In the genomic region with DNA sequence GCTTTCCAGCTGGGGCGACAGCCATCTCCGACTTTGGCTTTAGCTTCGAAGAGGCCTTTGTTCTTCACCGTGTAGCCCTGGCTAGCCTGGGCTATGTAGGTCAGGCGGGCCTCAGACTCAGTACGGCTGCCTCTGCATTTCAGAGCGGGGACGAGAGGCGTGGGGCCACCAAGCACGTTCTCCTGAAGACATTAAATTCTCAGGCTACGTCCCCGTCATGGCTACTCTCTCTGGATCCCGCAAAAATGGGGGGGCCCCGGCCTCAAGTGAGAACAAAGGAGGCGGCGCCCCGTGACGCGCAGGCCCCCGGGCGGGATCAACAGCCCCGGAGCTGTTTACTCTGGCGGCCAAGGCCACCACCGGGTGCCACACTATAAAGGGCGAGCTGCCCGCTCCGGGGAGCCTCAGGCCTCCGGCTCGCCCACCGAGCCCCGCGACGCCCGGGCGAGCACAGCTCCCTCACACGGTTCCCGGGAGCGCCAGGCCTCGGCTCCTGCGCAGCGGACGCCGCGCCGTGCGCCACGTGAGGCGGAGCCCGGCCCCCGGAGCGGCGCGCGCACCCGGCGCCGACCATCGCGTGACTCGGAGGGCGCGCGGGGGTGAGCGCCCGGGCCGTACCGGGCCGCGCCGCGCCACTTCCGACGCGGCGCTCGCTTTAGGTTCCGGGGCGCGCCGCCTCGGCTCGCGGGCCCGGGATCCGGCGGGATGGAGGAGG, we compare ENCODE assay signal across 8 mouse cellular contexts. TPM values are rescaled to one million over a fixed set of nuclear protein-coding genes. Genes with fewer than 3 reads are reported as not detected.
DNase-seq lines count a peak whose midpoint lies in the region; ATAC-seq and TF ChIP-seq lines count a peak whose summit lies in the region.

Lrrc58 (plus strand) TSS at position 599 of the 715 bp plus-strand sequence.

- H3K27ac ChIP-seq in cerebellum, adult 2 months (ENCODE audit: insufficient read depth, low read length): peak within 1 kb of the TSS; percentile 98
- peak within 1 kb of the TSS; percentile 98 for H3K27ac ChIP-seq in hindbrain, embryonic 10.5 days
- H3K27ac ChIP-seq in lung, postnatal 0 days (ENCODE audit: low read length): peak within 1 kb of the TSS; percentile 99

- ATAC-seq in lung, postnatal 0 days: peak; percentile 93

- peak within 1 kb of the TSS; percentile 96 for H3K4me3 ChIP-seq in cerebellum, adult 2 months (replicated peaks; ENCODE audit: insufficient read depth, low read depth, low read length)
- H3K4me3 ChIP-seq in hindbrain, embryonic 10.5 days: peak within 1 kb of the TSS; percentile 79
- peak within 1 kb of the TSS; percentile 96 for H3K4me3 ChIP-seq in lung, postnatal 0 days (ENCODE audit: low read depth, low read length)

- DNase-seq in MN1 (ENCODE audit: low spot score): peak; percentile 86
- peak; percentile 89 to 90 for DNase-seq in cerebellum, adult 2 months
- DNase-seq in frontal cortex, adult 2 months (ENCODE audit: extremely low spot score in 1 of 2, low spot score in 1 of 2): peak; percentile 55 to 85
- peak; percentile 83 for DNase-seq in hindbrain, embryonic 10.5 days (ENCODE audit: low spot score)
- peak; percentile 83 to 90 for DNase-seq in layer of hippocampus, postnatal 10 days (ENCODE audit: low spot score in 2 of 2)
- peak; percentile 87 for DNase-seq in lung, postnatal 0 days (ENCODE audit: low spot score)
- DNase-seq in ovary, postnatal 10 days (ENCODE audit: low spot score): peak; percentile 78
- DNase-seq in thymus, postnatal 10 days (ENCODE audit: low spot score in 2 of 2): peak; percentile 77 to 85

- H3K9me3 ChIP-seq in hindbrain, embryonic 10.5 days: no peaks in the 10 kb centered on the region
- no peaks in the 10 kb centered on the region for H3K9me3 ChIP-seq in lung, postnatal 0 days (ENCODE audit: low read length)

- peaks cover 4% of the 10 kb centered on the region for H3K4me1 ChIP-seq in cerebellum, adult 2 months (ENCODE audit: control insufficient read depth, insufficient read depth, low read length)
- H3K4me1 ChIP-seq in hindbrain, embryonic 10.5 days (replicated peaks): peaks cover 29% of the 10 kb centered on the region
- peaks cover 12% of the 10 kb centered on the region for H3K4me1 ChIP-seq in lung, postnatal 0 days (ENCODE audit: insufficient read depth, low read depth, low read length)

- H3K27me3 ChIP-seq in cerebellum, adult 2 months (ENCODE audit: control insufficient read depth, insufficient read depth, low read length): no peaks in the 10 kb centered on the region
- H3K27me3 ChIP-seq in hindbrain, embryonic 10.5 days (ENCODE audit: insufficient read depth, poor library complexity, severe bottlenecking): no peaks in the 10 kb centered on the region
- no peaks in the 10 kb centered on the region for H3K27me3 ChIP-seq in lung, postnatal 0 days (replicated peaks; ENCODE audit: insufficient read depth, low read length)

- TF ChIP-seq EP300 in lung, postnatal 0 days (IDR thresholded peaks at IDR 0.05): no peak

- peak; percentile 78 for TF ChIP-seq POLR2A in cerebellum, adult 2 months (IDR thresholded peaks at IDR 0.05; ENCODE audit: borderline replicate concordance, insufficient read depth, low read length)

- TF ChIP-seq CTCF in cerebellum, adult 2 months (IDR thresholded peaks at IDR 0.05; ENCODE audit: borderline replicate concordance, insufficient read depth, low read depth, low read length): no peak
- no peak for TF ChIP-seq CTCF in lung, postnatal 0 days (IDR thresholded peaks at IDR 0.05)

- WGBS in cerebellum, adult 2 months: under 1% methylated on average over 86 of the region's 86 CpGs
- WGBS in hindbrain, embryonic 10.5 days: under 1% methylated on average over 86 of the region's 86 CpGs
- 1% methylated on average over 73 of the region's 86 CpGs for WGBS in lung, postnatal 0 days

- peak within 1 kb of the TSS; percentile 92 for H3K9ac ChIP-seq in lung, postnatal 0 days (replicated peaks; ENCODE audit: low read depth)

- H3K4me2 ChIP-seq in lung, postnatal 0 days (replicated peaks; ENCODE audit: low read depth, low read length): peak within 1 kb of the TSS; percentile 70

- peaks cover 21% of the 10 kb centered on the region for H3K36me3 ChIP-seq in hindbrain, embryonic 10.5 days
- H3K36me3 ChIP-seq in lung, postnatal 0 days (ENCODE audit: insufficient read depth, low read length): no peaks in the 10 kb centered on the region

RNA-seq across cellular contexts. Expression of gene Lrrc58, which starts in this region (rescaled TPM):
- polyA plus RNA-seq in cerebellum, adult 2 months (2012; rRNA removed): 30.7 and 32.8 TPM in 2 replicates
- polyA plus RNA-seq in frontal cortex, adult 2 months (2012; rRNA removed): 42.9 and 45.9 TPM in 2 replicates
- polyA plus RNA-seq in hindbrain, embryonic 10.5 days (2016; fragmentation: Nextera tagmentation; extraction: Ambion mirVana): 44.7 and 54.0 TPM in 2 replicates
- total RNA-seq in layer of hippocampus, postnatal 10 days (2021): 100 to 1,000 TPM; 122 to 134 TPM
- polyA plus RNA-seq in lung, postnatal 0 days (2015; fragmentation: Nextera tagmentation; extraction: Ambion mirVana): 40.7 and 47.8 TPM in 2 replicates

Comparison
In these comparisons a context has a peak if more than half of its experiments do, and no peak if none do; other contexts are left out.
1. Peak in every context shown above with its lines: DNase-seq, ATAC-seq, H3K4me3 ChIP-seq and H3K27ac ChIP-seq.